Mouse (Mus musculus): Measurements from ENCODE around the gene Usp46. TPM values are rescaled to one million over a fixed set of nuclear protein-coding genes. Genes with fewer than 3 reads are reported as not detected.
A peak's percentile ranks its signal among the peaks of the same experiment; 100 is the strongest.

Gene Usp46
- polyA plus RNA-seq, 1 experiment from 2014 or later = 31.0 TPM

- peak; percentile 88 for DNase-seq (ENCODE audit: low spot score)
- WGBS = 32% methylated on average over 11 of the region's 11 CpGs
- H3K4me1 ChIP-seq = peaks cover 62% of the 10 kb centered on the region
Measured at GRCm38 (mm10) chr5:74065565-74066275, 2.5 kb downstream of the Usp46 start.

GRCm38 (mm10) chr5:74064844-74065243, 3.4 kb downstream of the Usp46 start:
- Histone ChIP-seq H3K4me1 (peaks cover 60% of the 10 kb centered on the region), H3K27ac (peak overlapping the region; percentile 77), H3K36me3 (no peaks in the 10 kb centered on the region), H3K4me3 (peak overlapping the region; percentile 6; the same call in 1 of the 2 replicates), H3K27me3 (ENCODE audit: insufficient read depth, poor library complexity, severe bottlenecking) (no peaks in the 10 kb centered on the region), H3K9me3 (no peaks in the 10 kb centered on the region)
- WGBS = 62% methylated on average over 7 of the region's 7 CpGs
- no peak for DNase-seq (ENCODE audit: low spot score)

More at GRCm38 (mm10) chr5:74065565-74066275, 2.5 kb downstream of the Usp46 start:
- peak overlapping the region; percentile 77 for H3K27ac ChIP-seq
- no peaks in the 10 kb centered on the region for H3K36me3 ChIP-seq
- H3K9me3 ChIP-seq = no peaks in the 10 kb centered on the region
- H3K4me3 ChIP-seq = peak overlapping the region; percentile 96; the same call in 1 of the 2 replicates
- H3K27me3 ChIP-seq (ENCODE audit: insufficient read depth, poor library complexity, severe bottlenecking) = no peaks in the 10 kb centered on the region

- Histone ChIP-seq H3K4me1 (peaks cover 48% of the 10 kb centered on the region), H3K27ac (0 out of 2 replicates have a peak overlapping the region, but pooled peaks have one; percentile 39), H3K36me3 (no peaks in the 10 kb centered on the region), H3K9me3 (no peaks in the 10 kb centered on the region), H3K4me3 (no peak overlapping the region), H3K27me3 (ENCODE audit: insufficient read depth, poor library complexity, severe bottlenecking) (no peaks in the 10 kb centered on the region)
- DNase-seq (ENCODE audit: low spot score) = no peak
- 89% methylated on average over 5 of the region's 5 CpGs for WGBS
Measured at GRCm38 (mm10) chr5:74063226-74063747, 4.9 kb downstream of the Usp46 start.

- no peak overlapping the region for H3K4me3 ChIP-seq
- WGBS = 86% methylated on average over 6 of the region's 7 CpGs
Measured at GRCm38 (mm10) chr5:74062266-74062665, 6.0 kb downstream of the Usp46 start.

GRCm38 (mm10) chr5:74061408-74062047, 6.7 kb downstream of the Usp46 start:
- H3K4me1 ChIP-seq = peaks cover 43% of the 10 kb centered on the region
- WGBS = 84% methylated on average over 18 of the region's 18 CpGs

More at GRCm38 (mm10) chr5:74062266-74062665, 6.0 kb downstream of the Usp46 start:
- H3K27me3 ChIP-seq (ENCODE audit: insufficient read depth, poor library complexity, severe bottlenecking) = no peaks in the 10 kb centered on the region
- H3K9me3 ChIP-seq = no peaks in the 10 kb centered on the region
- no peak for DNase-seq (ENCODE audit: low spot score)
- no peak overlapping the region for H3K27ac ChIP-seq
- no peaks in the 10 kb centered on the region for H3K36me3 ChIP-seq
- H3K4me1 ChIP-seq = peaks cover 46% of the 10 kb centered on the region

GRCm38 (mm10) chr5:74052171-74052909, 15.9 kb downstream of the Usp46 start:
- Histone ChIP-seq H3K9me3 (no peaks in the 10 kb centered on the region), H3K4me1 (peaks cover 39% of the 10 kb centered on the region), H3K27ac (no peak overlapping the region), H3K27me3 (ENCODE audit: insufficient read depth, poor library complexity, severe bottlenecking) (no peaks in the 10 kb centered on the region), H3K4me3 (no peak overlapping the region), H3K36me3 (peaks cover 12% of the 10 kb centered on the region)
- DNase-seq (ENCODE audit: low spot score) = no peak
- 88% methylated on average over 15 of the region's 15 CpGs for WGBS

More at GRCm38 (mm10) chr5:74061408-74062047, 6.7 kb downstream of the Usp46 start:
- Histone ChIP-seq H3K36me3 (no peaks in the 10 kb centered on the region), H3K27ac (no peak overlapping the region), H3K4me3 (no peak overlapping the region), H3K27me3 (ENCODE audit: insufficient read depth, poor library complexity, severe bottlenecking) (no peaks in the 10 kb centered on the region), H3K9me3 (no peaks in the 10 kb centered on the region)
- no peak for DNase-seq (ENCODE audit: low spot score)

- no peaks in the 10 kb centered on the region for H3K9me3 ChIP-seq
- no peak overlapping the region for H3K4me3 ChIP-seq
- 83% methylated on average over 23 of the region's 23 CpGs for WGBS
- DNase-seq (ENCODE audit: low spot score) = no peak
- 0 out of 2 replicates have a peak overlapping the region, but pooled peaks have one; percentile 3 for H3K27ac ChIP-seq
- peaks cover 14% of the 10 kb centered on the region for H3K36me3 ChIP-seq
- peaks cover 35% of the 10 kb centered on the region for H3K4me1 ChIP-seq
- H3K27me3 ChIP-seq (ENCODE audit: insufficient read depth, poor library complexity, severe bottlenecking) = no peaks in the 10 kb centered on the region
Measured at GRCm38 (mm10) chr5:74051394-74052170, 16.6 kb downstream of the Usp46 start.

GRCm38 (mm10) chr5:74050903-74051302, 17.3 kb downstream of the Usp46 start:
- Histone ChIP-seq H3K9me3 (no peaks in the 10 kb centered on the region), H3K4me3 (no peak overlapping the region), H3K27me3 (ENCODE audit: insufficient read depth, poor library complexity, severe bottlenecking) (no peaks in the 10 kb centered on the region), H3K4me1 (peaks cover 33% of the 10 kb centered on the region), H3K36me3 (peaks cover 14% of the 10 kb centered on the region), H3K27ac (no peak overlapping the region)
- WGBS = 88% methylated on average over 2 of the region's 2 CpGs
- DNase-seq (ENCODE audit: low spot score) = peak; percentile 87

GRCm38 (mm10) chr5:74048846-74049495, 19.3 kb downstream of the Usp46 start:
- Histone ChIP-seq H3K4me1 (peaks cover 52% of the 10 kb centered on the region), H3K9me3 (no peaks in the 10 kb centered on the region), H3K27me3 (ENCODE audit: insufficient read depth, poor library complexity, severe bottlenecking) (no peaks in the 10 kb centered on the region), H3K27ac (no peak overlapping the region), H3K4me3 (no peak overlapping the region), H3K36me3 (peaks cover 14% of the 10 kb centered on the region)
- 90% methylated on average over 16 of the region's 16 CpGs for WGBS
- no peak for DNase-seq (ENCODE audit: low spot score)

GRCm38 (mm10) chr5:74044591-74044990, 23.6 kb downstream of the Usp46 start:
- 50% methylated on average over 7 of the region's 7 CpGs for WGBS
- no peaks in the 10 kb centered on the region for H3K9me3 ChIP-seq
- no peaks in the 10 kb centered on the region for H3K27me3 ChIP-seq (ENCODE audit: insufficient read depth, poor library complexity, severe bottlenecking)
- peaks cover 34% of the 10 kb centered on the region for H3K4me1 ChIP-seq
- no peak overlapping the region; the same call in 1 of the 2 replicates for H3K27ac ChIP-seq
- H3K4me3 ChIP-seq = no peak overlapping the region
- DNase-seq (ENCODE audit: low spot score) = no peak
- H3K36me3 ChIP-seq = peaks cover 11% of the 10 kb centered on the region

- DNase-seq (ENCODE audit: low spot score) = no peak
- H3K4me3 ChIP-seq = no peak overlapping the region
- WGBS = 75% methylated on average over 6 of the region's 6 CpGs
- H3K27me3 ChIP-seq (ENCODE audit: insufficient read depth, poor library complexity, severe bottlenecking) = no peaks in the 10 kb centered on the region
- H3K36me3 ChIP-seq = peaks cover 6% of the 10 kb centered on the region; the same call in 1 of the 2 replicates
- no peak overlapping the region for H3K27ac ChIP-seq
- H3K9me3 ChIP-seq = no peaks in the 10 kb centered on the region
- H3K4me1 ChIP-seq = peaks cover 34% of the 10 kb centered on the region
Measured at GRCm38 (mm10) chr5:74042796-74043340, 25.4 kb downstream of the Usp46 start.
